Mouse (Mus musculus) embryonic fibroblast, embryonic 13.5 days (primary cell): ENCODE results near the gene Fbn1.

Experiments used
- CTCF ChIP-seq: IDR thresholded peaks from 2 replicates; pipeline ENCODE4 v1.5.1; 2011; ENCODE audit warnings: mild to moderate bottlenecking, control low read depth, low read length, moderate library complexity, borderline replicate concordance; ENCODE audit not compliant: insufficient read depth
- POLR2A ChIP-seq: IDR thresholded peaks from 2 replicates; pipeline ENCODE4 v1.6.1; 2011; ENCODE audit warnings: low read depth, mild to moderate bottlenecking, control low read depth, low read length, moderate library complexity

DNA sequence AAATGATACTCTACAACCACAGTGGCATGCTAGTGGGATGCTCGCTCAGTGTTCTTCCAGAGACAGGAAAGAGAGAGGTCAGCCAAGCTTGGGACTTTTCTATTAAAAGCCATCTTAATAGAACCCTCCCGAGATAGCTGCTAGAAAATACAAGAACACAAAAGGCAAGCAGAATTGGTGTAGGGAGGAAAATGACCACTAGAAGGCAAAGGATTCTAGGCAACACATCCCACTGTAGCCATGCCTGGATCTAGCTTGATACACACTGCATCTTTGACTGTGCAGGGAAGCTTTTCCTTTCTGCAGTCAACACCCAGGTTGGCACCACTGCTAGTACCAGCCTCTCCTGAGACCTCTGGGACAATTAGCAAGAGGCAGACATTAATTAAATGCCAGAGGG is 128.6 kb downstream of the Fbn1 start:
- TF ChIP-seq POLR2A (no peak), CTCF (no peak)
